Mouse (Mus musculus) layer of hippocampus, adult 18-20 months (tissue): ENCODE results near the gene Glo1. TPM values are rescaled to one million over a fixed set of nuclear protein-coding genes. Genes with fewer than 3 reads are reported as not detected.

Source experiments
- DNase-seq, 2 experiments: peaks; one replicate each; pipeline ENCODE4 v3.0.0; 2022; ENCODE audit warnings: low spot score in 2 of 2
- total RNA-seq, 2 experiments: library from RNA; stranded (reverse); gene quantifications; 2 replicates each; pipeline ENCODE4 v1.2.3; 2021

Glo1 gene
- total RNA-seq, 2 experiments from 2014 or later = 199 to 206 TPM

- no peak for DNase-seq
These were observed 13.3 kb downstream of the Glo1 start for GRCm38 (mm10) chr17:30613350-30613749.

GRCm38 (mm10) chr17:30612075-30612859, 14.4 kb downstream of the Glo1 start:
- DNase-seq = peak; percentile 100

- DNase-seq = no peak
These were observed 15.2 kb downstream of the Glo1 start for GRCm38 (mm10) chr17:30611221-30612074.

- no peak for DNase-seq
These were observed 15.9 kb downstream of the Glo1 start for GRCm38 (mm10) chr17:30610739-30611138.

GRCm38 (mm10) chr17:30609980-30610307, 16.7 kb downstream of the Glo1 start:
- DNase-seq = no peak

GRCm38 (mm10) chr17:30609305-30609979, 17.2 kb downstream of the Glo1 start:
- DNase-seq = peak; percentile 46 to 88

GRCm38 (mm10) chr17:30607909-30608495, 18.7 kb downstream of the Glo1 start:
- peak in 1 of 2 experiments; percentile 13 for DNase-seq

GRCm38 (mm10) chr17:30607330-30607729, 19.3 kb downstream of the Glo1 start:
- DNase-seq = peak in 1 of 2 experiments; percentile 35

GRCm38 (mm10) chr17:30606634-30607081, 20.0 kb downstream of the Glo1 start:
- DNase-seq = peak in 1 of 2 experiments; percentile 44

- DNase-seq = no peak
These were observed 20.5 kb downstream of the Glo1 start for GRCm38 (mm10) chr17:30606206-30606605.

- DNase-seq = no peak
These were observed 21.7 kb downstream of the Glo1 start for GRCm38 (mm10) chr17:30605001-30605400.

- DNase-seq = no peak
These were observed 22.4 kb downstream of the Glo1 start for GRCm38 (mm10) chr17:30604296-30604695.

- DNase-seq = no peak
These were observed 24.5 kb downstream of the Glo1 start for GRCm38 (mm10) chr17:30602175-30602574.

- DNase-seq = no peak
These were observed 28.4 kb downstream of the Glo1 start for GRCm38 (mm10) chr17:30598300-30598699.

GRCm38 (mm10) chr17:30597786-30598185, 28.9 kb downstream of the Glo1 start:
- DNase-seq = no peak

- no peak for DNase-seq
These were observed 31.8 kb downstream of the Glo1 start for GRCm38 (mm10) chr17:30594846-30595245.

- DNase-seq = no peak
These were observed 32.3 kb downstream of the Glo1 start for GRCm38 (mm10) chr17:30594407-30594806.

GRCm38 (mm10) chr17:30590417-30591198, 36.1 kb downstream of the Glo1 start:
- DNase-seq = peak; percentile 64 to 86

GRCm38 (mm10) chr17:30583258-30584001, 43.2 kb downstream of the Glo1 start:
- peak in 1 of 2 experiments; percentile 77 for DNase-seq

GRCm38 (mm10) chr17:30582313-30582712, 44.4 kb downstream of the Glo1 start:
- DNase-seq = no peak
